Mouse (Mus musculus) testis, adult 2 months (tissue): ENCODE data around the gene Frem2. TPM values are rescaled to one million over a fixed set of nuclear protein-coding genes. Genes with fewer than 3 reads are reported as not detected.
A peak's percentile ranks its signal among the peaks of the same experiment; 100 is the strongest.

ENCODE experiments used
- H3K27ac ChIP-seq: fragments of 200-500 bp; 2 replicates; pipeline ENCODE4 v1.5.1; 2012; ENCODE audit warnings: low read depth, low read length; ENCODE audit not compliant: control insufficient read depth, insufficient read depth
- H3K27me3 ChIP-seq: fragments of 200-500 bp; 2 replicates; pipeline ENCODE4 v1.6.1; 2012; ENCODE audit warnings: mild to moderate bottlenecking, low read length, moderate library complexity; ENCODE audit not compliant: control insufficient read depth, insufficient read depth
- H3K36me3 ChIP-seq: fragments of 200-500 bp; 2 replicates; pipeline ENCODE4 v1.6.1; 2012; ENCODE audit warnings: mild to moderate bottlenecking, low read length; ENCODE audit not compliant: control insufficient read depth, insufficient read depth
- H3K4me1 ChIP-seq: fragments of 200-500 bp; 2 replicates; pipeline ENCODE4 v1.6.1; 2012; ENCODE audit warnings: low read length; ENCODE audit not compliant: control insufficient read depth, insufficient read depth
- H3K4me3 ChIP-seq: fragments of 200-500 bp; 2 replicates; pipeline ENCODE4 v1.5.1; 2012; ENCODE audit warnings: low read depth, mild to moderate bottlenecking, low read length, moderate library complexity, mixed read lengths; ENCODE audit not compliant: control insufficient read depth
- CTCF ChIP-seq: fragments of 200-500 bp; IDR thresholded peaks from 2 replicates; pipeline ENCODE4 v1.5.1; 2012; ENCODE audit warnings: low read depth, mild to moderate bottlenecking, inconsistent platforms, low read length, moderate library complexity; ENCODE audit not compliant: control insufficient read depth, insufficient read depth, insufficient replicate concordance
- POLR2A ChIP-seq: fragments of 200-500 bp; IDR thresholded peaks from 2 replicates; pipeline ENCODE4 v1.6.1; 2012; ENCODE audit warnings: low read depth, mild to moderate bottlenecking, inconsistent platforms, low read length, moderate library complexity; ENCODE audit not compliant: control insufficient read depth
- polyA plus RNA-seq: library from polyadenylated mRNA; depleted of rRNA; stranded (reverse); fragments of >200 nt; gene quantifications from 2 replicates; pipeline ENCODE4 v1.2.3, GENCODE M21; 2012; rRNA removed

Frem2 gene
- polyA plus RNA-seq, 1 experiment, result 0.98 TPM

DNA sequence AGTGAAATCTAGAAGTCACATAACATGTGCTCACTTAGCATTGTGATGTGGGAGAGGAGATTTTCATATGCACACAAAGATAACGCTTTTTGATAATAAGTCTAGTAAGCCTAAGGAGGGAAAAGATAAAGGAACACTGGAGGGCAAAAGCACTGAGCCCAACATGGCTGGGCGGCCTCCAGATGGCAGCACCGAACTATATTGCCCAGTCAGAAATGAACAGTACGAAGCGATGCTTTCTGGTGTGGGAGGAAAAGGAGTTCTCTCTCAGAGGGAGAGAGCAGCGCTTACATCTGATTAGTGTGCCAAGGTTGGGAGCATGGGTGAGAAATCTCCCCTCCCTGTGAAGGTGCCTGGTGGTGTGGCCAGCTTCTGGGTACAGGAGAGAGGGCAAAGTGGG, 181.3 kb downstream of the Frem2 start:
- Histone ChIP-seq H3K27ac (no peak overlapping the region), H3K27me3 (no peaks in the 10 kb centered on the region), H3K4me3 (no peak overlapping the region), H3K36me3 (peaks cover 2% of the 10 kb centered on the region; the same call in 1 of the 2 replicates), H3K4me1 (peaks cover 12% of the 10 kb centered on the region; the same call in 1 of the 2 replicates)
- TF ChIP-seq POLR2A, result no peak
- TF ChIP-seq CTCF, result peak; percentile 31; the same call in 1 of the 2 replicates

DNA sequence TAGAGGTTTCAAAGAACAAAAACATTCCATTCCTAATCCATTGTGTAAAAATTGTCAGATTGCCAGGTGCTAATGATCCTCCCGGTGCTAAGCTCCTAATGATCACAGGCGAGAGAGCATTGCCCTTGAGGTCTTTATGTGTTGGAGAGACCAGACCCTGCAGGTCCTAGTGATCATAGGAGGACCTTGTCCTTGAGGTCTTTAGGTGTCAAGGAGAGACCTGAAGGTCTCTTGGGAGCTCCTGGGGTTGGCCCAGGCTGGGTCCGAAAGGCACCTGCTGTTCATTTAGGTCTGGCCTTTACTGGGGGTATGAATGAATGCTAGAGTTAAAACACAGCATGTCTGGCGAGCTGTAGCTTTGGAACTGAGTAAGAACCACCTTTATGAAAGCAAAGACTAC, 183.0 kb downstream of the Frem2 start:
- Histone ChIP-seq H3K4me1 (peaks cover 10% of the 10 kb centered on the region; the same call in 1 of the 2 replicates), H3K27me3 (no peaks in the 10 kb centered on the region), H3K36me3 (peaks cover 2% of the 10 kb centered on the region; the same call in 1 of the 2 replicates), H3K4me3 (no peak overlapping the region), H3K27ac (no peak overlapping the region)
- no peak for TF ChIP-seq CTCF
- TF ChIP-seq POLR2A, result no peak

DNA sequence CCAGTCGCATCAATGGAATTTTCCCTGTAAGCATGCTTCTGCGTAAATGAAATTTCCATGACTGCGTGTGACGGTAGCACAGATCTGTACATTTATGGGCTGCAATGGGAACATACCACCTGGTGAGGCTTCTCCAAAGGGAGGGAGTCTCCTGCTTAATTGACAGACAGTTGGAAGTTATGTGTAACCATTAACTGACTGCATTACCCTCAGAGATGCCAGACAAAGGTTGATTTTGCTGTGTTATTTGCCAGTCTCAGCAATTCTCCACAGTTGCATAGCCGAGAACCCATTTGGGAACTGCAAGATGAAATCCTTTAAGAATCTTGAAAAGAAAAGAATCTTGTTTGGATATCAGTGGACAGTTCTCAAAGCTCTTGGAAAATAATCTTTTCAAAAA, 185.1 kb downstream of the Frem2 start:
- Histone ChIP-seq H3K4me3 (no peak overlapping the region), H3K36me3 (peaks cover 2% of the 10 kb centered on the region; the same call in 1 of the 2 replicates), H3K27me3 (no peaks in the 10 kb centered on the region), H3K4me1 (peaks cover 2% of the 10 kb centered on the region; the same call in 1 of the 2 replicates), H3K27ac (no peak overlapping the region)
- TF ChIP-seq POLR2A (no peak), CTCF (no peak)

DNA sequence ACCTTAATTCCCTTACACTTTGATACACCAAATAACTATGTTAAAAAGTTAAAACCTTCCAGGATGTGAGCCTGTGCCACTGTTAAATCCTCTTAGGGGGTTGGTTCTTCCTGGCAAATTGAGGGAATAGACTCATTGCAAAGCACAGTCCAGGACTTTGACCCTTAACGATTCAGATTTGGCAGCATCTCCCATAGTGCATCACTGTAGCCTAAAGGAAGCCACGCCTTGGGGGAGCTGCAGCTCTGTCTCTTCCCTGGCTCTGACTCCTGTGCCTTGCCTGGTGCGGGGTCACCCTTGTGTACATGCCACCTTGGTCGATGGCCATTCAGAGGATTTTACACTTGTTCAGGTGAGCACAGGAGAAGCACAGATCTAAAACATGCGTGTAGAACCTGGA, 187.5 kb downstream of the Frem2 start:
- Histone ChIP-seq H3K27ac (no peak overlapping the region), H3K4me1 (peaks cover 6% of the 10 kb centered on the region), H3K4me3 (no peak overlapping the region), H3K27me3 (no peaks in the 10 kb centered on the region), H3K36me3 (no peaks in the 10 kb centered on the region; the same call in 1 of the 2 replicates)
- TF ChIP-seq POLR2A (no peak), CTCF (no peak)

DNA sequence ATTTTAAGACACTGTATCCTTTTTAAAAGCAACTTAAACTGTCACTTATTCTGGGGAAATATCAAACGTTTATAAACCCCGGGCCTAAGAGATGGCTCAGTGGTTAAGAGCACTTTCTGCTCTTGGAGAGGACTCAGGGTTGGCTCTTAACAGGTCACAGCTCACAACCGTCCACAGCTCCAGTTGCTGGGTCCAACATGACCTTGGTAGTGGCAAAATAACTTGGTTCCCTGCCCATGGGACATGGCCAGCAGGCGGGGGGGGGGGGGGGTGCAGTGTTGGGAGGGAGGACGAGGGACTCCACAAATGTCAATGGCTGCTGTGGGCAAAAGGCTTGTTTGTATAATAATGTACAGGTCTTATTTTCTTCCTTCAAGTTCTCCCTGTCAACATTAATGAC, 189.8 kb downstream of the Frem2 start:
- H3K27me3 ChIP-seq, result no peaks in the 10 kb centered on the region
- H3K4me1 ChIP-seq, result peaks cover 11% of the 10 kb centered on the region
- TF ChIP-seq POLR2A (no peak), CTCF (no peak)
- no peaks in the 10 kb centered on the region for H3K36me3 ChIP-seq
- H3K4me3 ChIP-seq, result no peak overlapping the region
- H3K27ac ChIP-seq, result no peak overlapping the region

DNA sequence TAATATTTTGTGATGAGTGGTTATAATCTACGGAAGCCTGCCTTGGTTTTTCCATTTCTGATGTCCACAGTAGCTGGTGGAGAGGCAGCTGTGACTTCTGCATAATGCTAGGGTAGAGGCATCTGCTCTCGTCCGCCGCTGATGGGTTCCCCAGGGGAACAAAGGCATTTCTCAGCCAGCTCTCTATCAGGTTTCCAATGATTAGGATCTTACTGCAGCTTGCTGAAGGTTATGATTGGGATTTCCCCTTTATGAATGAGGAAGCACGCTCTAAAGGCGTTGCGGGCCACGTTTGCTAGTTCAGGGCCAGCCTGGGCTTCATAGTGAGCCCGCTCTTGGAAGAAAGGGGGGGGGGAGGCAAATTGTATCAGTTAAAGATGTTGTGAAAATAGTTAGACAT, 190.7 kb downstream of the Frem2 start:
- no peak for TF ChIP-seq CTCF
- TF ChIP-seq POLR2A, result no peak
- no peak overlapping the region for H3K4me3 ChIP-seq

DNA sequence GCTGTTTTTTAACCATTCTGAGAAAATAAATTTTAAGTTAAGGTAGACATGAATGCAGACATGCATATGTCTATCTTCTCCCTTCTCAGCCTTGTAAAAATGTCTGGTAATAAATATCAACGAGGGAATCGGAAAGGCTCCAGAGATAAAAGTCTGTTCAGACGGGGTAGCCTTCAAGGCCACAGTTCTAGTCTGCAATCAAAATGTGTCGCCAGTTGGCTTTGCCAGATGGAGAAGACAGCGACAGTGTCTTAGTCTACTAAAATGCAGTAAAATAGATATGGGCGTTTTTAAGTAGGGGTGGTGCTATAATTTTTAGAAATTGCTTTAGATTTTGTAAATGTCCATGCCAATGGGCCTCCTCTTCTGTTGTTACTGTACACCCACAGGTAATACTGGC, 191.8 kb downstream of the Frem2 start:
- TF ChIP-seq POLR2A (no peak), CTCF (no peak)
- no peak overlapping the region for H3K4me3 ChIP-seq
- peaks cover 11% of the 10 kb centered on the region for H3K4me1 ChIP-seq
- no peaks in the 10 kb centered on the region for H3K36me3 ChIP-seq
- no peak overlapping the region for H3K27ac ChIP-seq
- no peaks in the 10 kb centered on the region for H3K27me3 ChIP-seq

More for the DNA sequence above, 190.7 kb downstream of the Frem2 start:
- H3K27me3 ChIP-seq, result no peaks in the 10 kb centered on the region
- no peaks in the 10 kb centered on the region for H3K36me3 ChIP-seq
- peaks cover 11% of the 10 kb centered on the region for H3K4me1 ChIP-seq
- H3K27ac ChIP-seq, result no peak overlapping the region

DNA sequence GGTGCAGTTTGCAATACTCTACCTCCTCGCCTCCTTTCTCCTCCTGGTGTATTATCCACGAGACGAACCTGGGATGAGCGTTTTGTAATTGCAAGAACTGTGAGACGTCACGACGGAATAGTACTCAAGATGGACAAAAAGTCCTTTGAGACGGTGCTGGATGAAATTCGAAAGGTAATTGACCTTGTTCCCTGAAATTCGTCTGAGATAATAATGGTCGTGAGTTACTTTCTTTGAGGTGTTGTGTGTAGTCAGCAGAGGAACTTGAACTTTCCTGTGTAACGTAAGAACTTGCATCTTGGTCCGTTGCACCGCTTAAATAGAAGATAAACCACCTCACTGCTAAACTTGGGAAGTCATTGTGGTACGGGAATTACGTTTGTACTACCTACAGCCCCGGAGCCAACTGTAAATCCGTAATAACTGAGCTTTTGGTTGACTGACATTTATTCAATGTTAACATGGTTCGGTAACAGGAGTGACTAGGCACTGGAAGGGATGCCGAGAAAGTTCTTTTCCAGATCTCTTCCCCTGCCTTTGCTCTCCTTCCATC, 192.9 kb downstream of the Frem2 start:
- H3K36me3 ChIP-seq, result no peaks in the 10 kb centered on the region
- H3K27ac ChIP-seq, result peak overlapping the region; percentile 81
- H3K27me3 ChIP-seq, result no peaks in the 10 kb centered on the region
- TF ChIP-seq CTCF (no peak), POLR2A (no peak)
- H3K4me3 ChIP-seq, result peak overlapping the region; percentile 98
- peaks cover 11% of the 10 kb centered on the region for H3K4me1 ChIP-seq

Other genes with a start within 250 kb of the Frem2 start
- 2.7 and 3.5 TPM in 2 replicates for gene Nhlrc3, start 194.0 kb downstream of the Frem2 start, polyA plus RNA-seq
- gene Proser1, start 193.7 kb downstream of the Frem2 start, polyA plus RNA-seq, result 5.7 and 7.0 TPM in 2 replicates
- not detected in 2 replicates for gene Stoml3, start 168.7 kb downstream of the Frem2 start, polyA plus RNA-seq
- gene Gm10985, start 187.7 kb upstream of the Frem2 start, polyA plus RNA-seq, result not detected in 2 replicates
- gene Ufm1, start 206.5 kb upstream of the Frem2 start, polyA plus RNA-seq, result 5.1 and 7.0 TPM in 2 replicates